Mouse (Mus musculus) heart, adult 2 months (tissue): ENCODE data around the gene Crlf1. TPM values are rescaled to one million over a fixed set of nuclear protein-coding genes. Genes with fewer than 3 reads are reported as not detected.

ENCODE experiments used
- DNase-seq, 2 experiments: peaks; one replicate each; pipeline ENCODE4 v3.0.0; 2021
- H3K27ac ChIP-seq: fragments of 200-600 bp; 2 replicates; pipeline ENCODE4 v1.8.1; 2022
- H3K27me3 ChIP-seq: fragments of 200-500 bp; 2 replicates; pipeline ENCODE4 v1.6.1; 2012; ENCODE audit warnings: mild to moderate bottlenecking, low read length, inconsistent platforms, mixed read lengths; ENCODE audit not compliant: control insufficient read depth, insufficient read depth
- H3K36me3 ChIP-seq: fragments of 200-500 bp; 2 replicates; pipeline ENCODE4 v1.6.1; 2012; ENCODE audit warnings: low read length, inconsistent platforms; ENCODE audit not compliant: control insufficient read depth, insufficient read depth
- H3K4me1 ChIP-seq: fragments of 200-500 bp; 2 replicates; pipeline ENCODE4 v1.6.1; 2011; ENCODE audit warnings: low read length; ENCODE audit not compliant: control insufficient read depth, insufficient read depth
- H3K4me3 ChIP-seq: fragments of 200-600 bp; 2 replicates; pipeline ENCODE4 v1.8.1; 2022
- H3K79me2 ChIP-seq: fragments of 200-500 bp; replicated peaks from 2 replicates; pipeline ENCODE4 v1.6.1; 2012; ENCODE audit warnings: mild to moderate bottlenecking, inconsistent platforms, low read length, moderate library complexity, mixed read lengths; ENCODE audit not compliant: control insufficient read depth, insufficient read depth
- H3K9ac ChIP-seq: fragments of 200-500 bp; 2 replicates; pipeline ENCODE4 v1.6.1; 2012; ENCODE audit warnings: low read depth, mild to moderate bottlenecking, control low read depth, inconsistent platforms, low read length, mixed read lengths
- CTCF ChIP-seq: fragments of 200-600 bp; IDR thresholded peaks from 2 replicates; pipeline ENCODE4 v1.8.1; 2022; ENCODE audit warnings: antibody characterized with exemption, mild to moderate bottlenecking, moderate library complexity
- EP300 ChIP-seq: fragments of 200-500 bp; IDR thresholded peaks from 2 replicates; pipeline ENCODE4 v1.6.1; 2011; ENCODE audit warnings: low read depth, low read length, control low read depth; ENCODE audit not compliant: insufficient read depth
- POLR2A ChIP-seq: fragments of 200-500 bp; IDR thresholded peaks from 2 replicates; pipeline ENCODE4 v1.6.1; 2011; ENCODE audit warnings: mild to moderate bottlenecking, low read depth, low read length, control low read depth; ENCODE audit not compliant: insufficient read depth
- WGBS: fragments of 180-500 bp; shearing (Covaris S2); methylation state at CpG from one replicate; pipeline ENCODE4 v1.1.7; 2018; 5-methylcytosine and 5-hydroxymethylcytosine counted together
- intact Hi-C: fragments of 180-260 bp; cut with DNase I; formaldehyde crosslinking; loops from one replicate; pipeline ENCODE4 v1.15.1; 2025
- polyA plus RNA-seq: library from polyadenylated mRNA; depleted of rRNA; stranded (reverse); fragments of >200 nt; gene quantifications from 2 replicates; pipeline ENCODE4 v1.2.3, GENCODE M21; 2012
- total RNA-seq, 2 experiments: library from RNA; stranded (reverse); gene quantifications; 2 replicates each; pipeline ENCODE4 v1.2.3; 2021

Gene Crlf1
- total and polyA plus RNA-seq, 3 experiments, result 0.68 to 2.3 (median 0.89) TPM

GRCm38 (mm10) chr8:70490061-70490879, 2.7 kb upstream of the Crlf1 start:
- H3K4me1 ChIP-seq, result peaks cover 6% of the 10 kb centered on the region
- H3K27ac ChIP-seq, result no peak overlapping the region
- DNase-seq, result no peak
- intact Hi-C loops, result no loop called here
- WGBS, result 38% methylated on average over 10 of the region's 10 CpGs
- no peaks in the 10 kb centered on the region for H3K79me2 ChIP-seq
- H3K36me3 ChIP-seq, result no peaks in the 10 kb centered on the region
- peaks cover 35% of the 10 kb centered on the region for H3K27me3 ChIP-seq
- TF ChIP-seq EP300 (no peak), POLR2A (no peak), CTCF (no peak)
- H3K9ac ChIP-seq, result no peak overlapping the region
- H3K4me3 ChIP-seq, result no peak overlapping the region

GRCm38 (mm10) chr8:70490880-70491495, 2.0 kb upstream of the Crlf1 start:
- H3K4me3 ChIP-seq, result no peak overlapping the region
- no peak overlapping the region for H3K27ac ChIP-seq
- H3K79me2 ChIP-seq, result no peaks in the 10 kb centered on the region
- H3K9ac ChIP-seq, result no peak overlapping the region
- WGBS, result 17% methylated on average over 20 of the region's 20 CpGs
- no peak for DNase-seq
- peaks cover 6% of the 10 kb centered on the region for H3K4me1 ChIP-seq
- TF ChIP-seq CTCF (no peak), POLR2A (no peak), EP300 (no peak)
- H3K36me3 ChIP-seq, result no peaks in the 10 kb centered on the region
- intact Hi-C loops, result no loop called here
- peaks cover 35% of the 10 kb centered on the region for H3K27me3 ChIP-seq

GRCm38 (mm10) chr8:70493692-70494415, 896 bp downstream of the Crlf1 start:
- H3K27me3 ChIP-seq, result peaks cover 22% of the 10 kb centered on the region
- H3K4me3 ChIP-seq, result no peak overlapping the region; the same call in 1 of the 2 replicates
- no peaks in the 10 kb centered on the region for H3K79me2 ChIP-seq
- TF ChIP-seq CTCF (no peak), POLR2A (no peak), EP300 (no peak)
- WGBS, result 2% methylated on average over 47 of the region's 47 CpGs
- intact Hi-C loops, result no loop called here
- no peak overlapping the region for H3K9ac ChIP-seq
- no peaks in the 10 kb centered on the region for H3K36me3 ChIP-seq
- peaks cover 3% of the 10 kb centered on the region; the same call in 1 of the 2 replicates for H3K4me1 ChIP-seq
- H3K27ac ChIP-seq, result no peak overlapping the region
- DNase-seq, result no peak

- TF ChIP-seq POLR2A (no peak), CTCF (no peak), EP300 (no peak)
- Histone ChIP-seq H3K4me3 (no peak overlapping the region), H3K27ac (no peak overlapping the region), H3K9ac (no peak overlapping the region), H3K36me3 (no peaks in the 10 kb centered on the region), H3K4me1 (no peaks in the 10 kb centered on the region), H3K27me3 (peaks cover 20% of the 10 kb centered on the region), H3K79me2 (no peaks in the 10 kb centered on the region)
- intact Hi-C loops, result no loop called here
- DNase-seq, result no peak
- WGBS, result 8% methylated on average over 28 of the region's 28 CpGs
Observed at GRCm38 (mm10) chr8:70494416-70494945, 1.5 kb downstream of the Crlf1 start.

DNA sequence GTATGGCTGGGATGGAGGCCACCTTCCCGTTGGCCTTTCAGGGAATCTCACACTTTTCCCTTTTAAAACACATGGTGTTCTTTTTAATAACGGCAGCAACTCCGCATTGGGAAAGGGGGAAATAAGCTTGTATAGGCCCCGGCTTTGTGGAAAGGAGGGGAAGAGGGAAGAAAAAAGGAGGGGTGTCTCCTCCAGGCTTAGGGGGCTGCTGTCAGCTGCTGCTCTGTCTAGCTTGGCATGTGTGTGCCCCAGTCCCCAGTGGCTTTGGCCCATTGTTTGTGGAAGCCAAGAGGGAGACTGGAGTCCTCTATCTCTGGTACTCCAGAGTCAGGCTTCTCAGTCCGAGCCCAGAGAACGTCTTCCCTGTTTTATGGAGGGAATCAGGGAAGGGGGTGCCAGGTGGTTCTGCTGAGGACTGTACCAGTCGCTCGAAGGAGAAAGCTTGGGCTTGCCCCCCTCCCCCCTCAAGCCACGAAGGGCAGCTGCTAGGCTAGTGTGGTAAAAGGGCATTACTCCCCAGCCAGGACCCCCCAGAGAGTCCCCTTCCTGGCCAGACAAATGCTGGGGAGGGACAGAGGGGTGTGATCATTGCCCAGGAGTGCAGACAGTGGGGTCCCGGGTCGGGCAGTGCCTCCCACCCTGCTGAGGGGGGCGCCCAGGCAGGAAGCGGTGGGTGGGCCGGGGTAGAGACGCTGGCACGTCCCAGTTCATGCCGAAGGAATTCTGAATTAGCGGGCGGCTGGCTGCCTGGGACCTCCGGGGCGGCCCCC, 2.2 kb downstream of the Crlf1 start:
- peaks cover 17% of the 10 kb centered on the region for H3K27me3 ChIP-seq
- no peak overlapping the region for H3K27ac ChIP-seq
- no peak overlapping the region for H3K9ac ChIP-seq
- TF ChIP-seq CTCF (no peak), POLR2A (no peak), EP300 (no peak)
- H3K4me1 ChIP-seq, result no peaks in the 10 kb centered on the region
- no peak for DNase-seq
- WGBS, result 21% methylated on average over 21 of the region's 21 CpGs
- H3K36me3 ChIP-seq, result no peaks in the 10 kb centered on the region
- H3K79me2 ChIP-seq, result no peaks in the 10 kb centered on the region
- H3K4me3 ChIP-seq, result no peak overlapping the region
- intact Hi-C loops, result no loop called here
